Mouse (Mus musculus) liver, embryonic 14.5 days (tissue): ENCODE results near the gene Gsg1l2.

ENCODE experiments used
- CTCF ChIP-seq: IDR thresholded peaks from 2 replicates; pipeline ENCODE4 v1.5.1; 2016; ENCODE audit warnings: antibody characterized with exemption, low read depth, control low read depth
- EP300 ChIP-seq: IDR thresholded peaks from 2 replicates; pipeline ENCODE4 v1.6.1; 2016; ENCODE audit warnings: antibody characterized with exemption, low read depth

GRCm38 (mm10) chr11:67800130-67800723 lies 25.8 kb downstream of the Gsg1l2 start:
- TF ChIP-seq EP300 (no peak), CTCF (no peak)
